Mouse (Mus musculus): Measurements from ENCODE around the gene Prss35. TPM values are rescaled to one million over a fixed set of nuclear protein-coding genes. Genes with fewer than 3 reads are reported as not detected.

Gene Prss35
- 0.45 TPM for polyA plus RNA-seq (2014; fragmentation: Illumina TruSeq; extraction: RNeasy Lipid Tissue Mini Kit (QIAGEN cat#74804); ENCODE audit: low read depth, low replicate concordance)

GRCm38 (mm10) chr9:86742959-86743911 lies at the start of gene Prss35:
TSS of gene Prss35 (plus strand) at chr9:86743649.

GRCm38 (mm10) chr9:86695818-86696261 lies 47.6 kb upstream of the Prss35 start, which contains the start of gene Me1:
TSS of gene Me1 (minus strand) at chr9:86695953.

Other genes starting within 250 kb of the Prss35 start
- 4.8 TPM for gene Pgm3, start 171.8 kb upstream of the Prss35 start, polyA plus RNA-seq (2014; fragmentation: Illumina TruSeq; extraction: RNeasy Lipid Tissue Mini Kit (QIAGEN cat#74804); ENCODE audit: low read depth, low replicate concordance)
- 1.4 TPM for gene Rwdd2a, start 171.7 kb upstream of the Prss35 start, polyA plus RNA-seq (2014; fragmentation: Illumina TruSeq; extraction: RNeasy Lipid Tissue Mini Kit (QIAGEN cat#74804); ENCODE audit: low read depth, low replicate concordance)
- gene Me1, start 47.7 kb upstream of the Prss35 start, polyA plus RNA-seq (2014; fragmentation: Illumina TruSeq; extraction: RNeasy Lipid Tissue Mini Kit (QIAGEN cat#74804); ENCODE audit: low read depth, low replicate concordance), result 120 TPM
- 6.2 TPM for gene Snap91, start 137.0 kb downstream of the Prss35 start, polyA plus RNA-seq (2014; fragmentation: Illumina TruSeq; extraction: RNeasy Lipid Tissue Mini Kit (QIAGEN cat#74804); ENCODE audit: low read depth, low replicate concordance)